Mouse (Mus musculus) left cerebral cortex, adult 2 months (tissue): ENCODE measurements at regions not wholly inside any gene's neighbourhood (a gene's known extent, or its start where the extent isn't known, plus 50 kb on each side); places are given as distances from the start of the nearest gene placed in this dataset.

ENCODE experiments used
- DNase-seq, 2 experiments: peaks; one replicate each; pipeline ENCODE4 v3.0.0; 2021 to 2022; ENCODE audit warnings: low spot score in 2 of 2, mixed read lengths in 1 of 2; ENCODE audit errors: extremely low spot score in 1 of 2
- H3K27ac ChIP-seq: fragments of 200-600 bp; 2 replicates; pipeline ENCODE4 v1.8.1; 2022
- H3K4me3 ChIP-seq: fragments of 200-600 bp; 2 replicates; pipeline ENCODE4 v1.8.1; 2022
- CTCF ChIP-seq: fragments of 200-600 bp; IDR thresholded peaks from 2 replicates; pipeline ENCODE4 v1.8.1; 2022; ENCODE audit warnings: antibody characterized with exemption, mild to moderate bottlenecking, moderate library complexity
- intact Hi-C: fragments of 180-260 bp; cut with DNase I; formaldehyde crosslinking; loops from one replicate; pipeline ENCODE4 v1.15.1; 2025

GRCm38 (mm10) chr10:21528396-21528795, 64.5 kb upstream of the 1700020N01Rik start:
- no peak for DNase-seq
- Histone ChIP-seq H3K4me3 (no peak overlapping the region), H3K27ac (no peak overlapping the region; the same call in 1 of the 2 replicates)
- TF ChIP-seq CTCF, result no peak
- intact Hi-C loops, result loop anchor here (5.0 kb wide), 3 partner anchors 34 to 469 kb away; no protein-coding TSS in a partner anchor

- DNase-seq, result no peak
- TF ChIP-seq CTCF, result peak; percentile 33
- no peak overlapping the region for H3K27ac ChIP-seq
- intact Hi-C loops, result loop anchor here (5.0 kb wide), 3 partner anchors 33 to 468 kb away; no protein-coding TSS in a partner anchor
- H3K4me3 ChIP-seq, result no peak overlapping the region
These were observed 63.7 kb upstream of the 1700020N01Rik start for GRCm38 (mm10) chr10:21529098-21529749.

DNA sequence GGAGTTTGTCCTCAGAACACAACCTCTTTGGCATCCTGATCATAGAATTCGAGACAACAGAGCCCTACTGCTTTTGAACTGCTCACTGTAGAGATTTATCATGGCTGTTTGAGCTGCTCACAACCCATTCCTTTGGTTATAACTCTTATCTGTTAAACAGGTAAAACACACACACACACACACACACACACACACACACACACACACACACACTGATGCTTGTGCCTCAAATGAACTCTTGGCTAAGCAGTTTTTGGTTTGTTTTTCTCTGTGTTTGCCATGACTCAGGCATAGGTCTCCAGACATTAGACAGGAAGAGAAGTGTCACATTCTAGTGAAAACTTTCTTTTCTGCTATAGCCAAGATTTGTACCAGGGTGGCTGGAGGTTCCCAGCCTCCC, 60.8 kb upstream of the 1700020N01Rik start:
- Histone ChIP-seq H3K27ac (no peak overlapping the region), H3K4me3 (no peak overlapping the region)
- no peak for TF ChIP-seq CTCF
- intact Hi-C loops, result no loop called here
- DNase-seq, result no peak

- no peak for TF ChIP-seq CTCF
- no peak overlapping the region for H3K4me3 ChIP-seq
- intact Hi-C loops, result no loop called here
- H3K27ac ChIP-seq, result no peak overlapping the region
- DNase-seq, result no peak
These were observed 57.3 kb upstream of the 1700020N01Rik start for GRCm38 (mm10) chr10:21535631-21536030.

- Histone ChIP-seq H3K4me3 (no peak overlapping the region), H3K27ac (no peak overlapping the region)
- intact Hi-C loops, result no loop called here
- no peak for TF ChIP-seq CTCF
- DNase-seq, result no peak
These were observed 54.5 kb upstream of the 1700020N01Rik start for GRCm38 (mm10) chr10:21538481-21538880.
